Mouse (Mus musculus): Measurements from ENCODE around the gene Qrich1. TPM values are rescaled to one million over a fixed set of nuclear protein-coding genes. Genes with fewer than 3 reads are reported as not detected.

Qrich1 gene
- polyA plus RNA-seq, 1 experiment from 2014 or later, result 148 TPM

MicroRNAs within 50 kb of the gene (microRNA counts, 519-probe panel; counts per million panel counts)
- microRNA mmu-miR-191 (2,841 counts per million, percentile 67 among the panel's probes with 10 or more counts), microRNA mmu-miR-425 (2,800 counts per million, percentile 65 among the panel's probes with 10 or more counts)

Small RNA genes lying within 50 kb of the gene (microRNA-seq; reads per million reads assigned to microRNA genes)
- not detected for gene Gm24083
- not detected for gene Mir191
- 1,339 reads per million, percentile 81 among the genes with 10 or more reads in this experiment for gene Mir425

Other genes with a start within 250 kb of the Qrich1 start
- gene Nicn1, start 226.4 kb upstream of the Qrich1 start, polyA plus RNA-seq (2015; fragmentation: Nextera tagmentation; extraction: Ambion mirVana), result 120 and 133 TPM in 2 replicates
- gene Amt, start 220.0 kb upstream of the Qrich1 start, polyA plus RNA-seq (2015; fragmentation: Nextera tagmentation; extraction: Ambion mirVana), result 23.8 and 24.5 TPM in 2 replicates
- 296 and 306 TPM in 2 replicates for gene Rhoa, start 210.7 kb upstream of the Qrich1 start, polyA plus RNA-seq (2015; fragmentation: Nextera tagmentation; extraction: Ambion mirVana)
- gene Tcta, start 210.6 kb upstream of the Qrich1 start, polyA plus RNA-seq (2015; fragmentation: Nextera tagmentation; extraction: Ambion mirVana), result 35.2 and 36.6 TPM in 2 replicates
- 383 and 395 TPM in 2 replicates for gene Gpx1, start 177.9 kb upstream of the Qrich1 start, polyA plus RNA-seq (2015; fragmentation: Nextera tagmentation; extraction: Ambion mirVana)
- 138 and 140 TPM in 2 replicates for gene Usp4, start 169.0 kb upstream of the Qrich1 start, polyA plus RNA-seq (2015; fragmentation: Nextera tagmentation; extraction: Ambion mirVana)
- 1.6 and 2.4 TPM in 2 replicates for gene 1700102P08Rik, start 124.0 kb upstream of the Qrich1 start, polyA plus RNA-seq (2015; fragmentation: Nextera tagmentation; extraction: Ambion mirVana)
- 0.93 and 1.0 TPM in 2 replicates for gene Ccdc36, start 88.3 kb upstream of the Qrich1 start, polyA plus RNA-seq (2015; fragmentation: Nextera tagmentation; extraction: Ambion mirVana)
- not detected in 2 replicates for gene BC048562, start 80.3 kb upstream of the Qrich1 start, polyA plus RNA-seq (2015; fragmentation: Nextera tagmentation; extraction: Ambion mirVana)
- 60.9 and 61.6 TPM in 2 replicates for gene Ccdc71, start 56.3 kb upstream of the Qrich1 start, polyA plus RNA-seq (2015; fragmentation: Nextera tagmentation; extraction: Ambion mirVana)
- 55.7 and 62.2 TPM in 2 replicates for gene Klhdc8b, start 55.2 kb upstream of the Qrich1 start, polyA plus RNA-seq (2015; fragmentation: Nextera tagmentation; extraction: Ambion mirVana)
- 15.7 and 18.8 TPM in 2 replicates for gene Lamb2, start 37.1 kb upstream of the Qrich1 start, polyA plus RNA-seq (2015; fragmentation: Nextera tagmentation; extraction: Ambion mirVana)
- gene Usp19, start 26.2 kb upstream of the Qrich1 start, polyA plus RNA-seq (2015; fragmentation: Nextera tagmentation; extraction: Ambion mirVana), result 90.1 and 95.4 TPM in 2 replicates
- gene Qars, start 9.1 kb upstream of the Qrich1 start, polyA plus RNA-seq (2015; fragmentation: Nextera tagmentation; extraction: Ambion mirVana), result 70.1 and 72.6 TPM in 2 replicates
- gene Impdh2, start 43.5 kb downstream of the Qrich1 start, polyA plus RNA-seq (2015; fragmentation: Nextera tagmentation; extraction: Ambion mirVana), result 117 and 125 TPM in 2 replicates
- 68.7 and 81.0 TPM in 2 replicates for gene Ndufaf3, start 50.6 kb downstream of the Qrich1 start, polyA plus RNA-seq (2015; fragmentation: Nextera tagmentation; extraction: Ambion mirVana)
- 253 and 263 TPM in 2 replicates for gene Dalrd3, start 53.1 kb downstream of the Qrich1 start, polyA plus RNA-seq (2015; fragmentation: Nextera tagmentation; extraction: Ambion mirVana)
- 219 and 235 TPM in 2 replicates for gene Wdr6, start 61.9 kb downstream of the Qrich1 start, polyA plus RNA-seq (2015; fragmentation: Nextera tagmentation; extraction: Ambion mirVana)
- 19.2 and 23.1 TPM in 2 replicates for gene P4htm, start 80.9 kb downstream of the Qrich1 start, polyA plus RNA-seq (2015; fragmentation: Nextera tagmentation; extraction: Ambion mirVana)
- gene Arih2, start 132.6 kb downstream of the Qrich1 start, polyA plus RNA-seq (2015; fragmentation: Nextera tagmentation; extraction: Ambion mirVana), result 54.3 and 60.8 TPM in 2 replicates
- 44.2 and 44.7 TPM in 2 replicates for gene Slc25a20, start 145.3 kb downstream of the Qrich1 start, polyA plus RNA-seq (2015; fragmentation: Nextera tagmentation; extraction: Ambion mirVana)
- gene Prkar2a, start 172.5 kb downstream of the Qrich1 start, polyA plus RNA-seq (2015; fragmentation: Nextera tagmentation; extraction: Ambion mirVana), result 40.6 and 42.1 TPM in 2 replicates

Measured in forebrain, embryonic 15.5 days (tissue).